Mouse (Mus musculus) G1E (cell line): ENCODE measurements around the gene Actr1b.

ENCODE experiments used
- CTCF ChIP-seq: IDR thresholded peaks from 2 replicates; pipeline ENCODE4 v1.5.1; 2012; ENCODE audit warnings: low read depth, low read length, inconsistent platforms, mixed read lengths
- GATA1 ChIP-seq: IDR thresholded peaks from 2 replicates; pipeline ENCODE4 v1.6.1; 2012; ENCODE audit warnings: borderline replicate concordance, low read length, inconsistent platforms, mixed read lengths
- POLR2AphosphoS5 ChIP-seq: IDR thresholded peaks from 2 replicates; pipeline ENCODE4 v1.6.1; 2012; ENCODE audit warnings: low read depth, low read length, inconsistent platforms; ENCODE audit not compliant: insufficient replicate concordance
- TAL1 ChIP-seq: conservative IDR thresholded peaks from 2 replicates; pipeline ENCODE4 v1.6.1; 2012; ENCODE audit warnings: low read depth, low read length, inconsistent platforms, mixed read lengths

DNA sequence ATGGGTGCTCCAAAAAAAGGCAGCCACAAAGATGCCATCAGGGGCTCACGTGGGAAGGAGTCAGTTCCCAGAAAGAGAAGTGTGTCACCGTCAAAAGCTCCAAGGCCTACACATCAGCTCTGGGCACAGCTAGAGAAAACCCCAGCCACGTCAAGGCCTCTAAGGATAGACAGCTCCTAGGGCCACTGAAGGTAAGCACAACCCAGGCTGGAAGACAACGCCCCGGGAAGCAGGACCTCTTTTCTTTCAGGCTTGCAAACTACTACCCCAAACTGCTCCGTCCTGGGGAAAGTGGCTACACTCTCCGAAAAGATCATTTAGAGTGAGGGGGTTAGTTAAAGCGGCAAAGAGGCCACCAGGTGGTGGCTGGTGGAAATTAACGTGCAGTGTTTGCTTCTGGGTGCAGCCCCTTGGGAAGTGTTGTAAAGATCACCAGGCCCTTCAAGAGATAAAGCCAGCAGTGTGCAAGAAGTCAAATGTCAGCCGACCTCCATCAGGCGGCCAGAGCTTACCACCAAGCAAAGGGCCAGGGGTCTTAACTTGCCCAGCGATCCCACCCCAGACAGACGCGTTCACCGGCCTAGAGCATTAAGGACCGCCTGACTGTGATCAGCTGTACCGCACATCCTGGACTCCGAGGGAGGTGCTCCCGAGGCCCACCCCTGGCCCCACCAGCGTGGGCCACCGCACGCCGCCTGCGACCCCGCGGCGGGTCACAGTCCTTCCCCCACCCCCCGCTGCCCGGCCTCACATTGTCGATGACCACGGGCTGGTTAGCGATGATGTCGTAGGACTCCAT, 5.0 kb downstream of the Actr1b start:
- TF ChIP-seq TAL1 (no peak), CTCF (0 out of 2 replicates have a peak, but pooled peaks have one; percentile 34), GATA1 (no peak), POLR2AphosphoS5 (no peak)
